Mouse (Mus musculus): ENCODE measurements around the gene Il23r.

Il23r gene

GRCm38 (mm10) chr6:67421761-67422160 lies 69.9 kb downstream of the Il23r start:
- no peak for DNase-seq

- DNase-seq: no peak
Observed at GRCm38 (mm10) chr6:67416557-67416956, 75.1 kb downstream of the Il23r start.

- DNase-seq: no peak
Observed at GRCm38 (mm10) chr6:67415276-67415675, 76.4 kb downstream of the Il23r start.

GRCm38 (mm10) chr6:67413378-67413777 lies 78.3 kb downstream of the Il23r start:
- no peak for DNase-seq

GRCm38 (mm10) chr6:67405281-67405682 lies 86.4 kb downstream of the Il23r start:
- DNase-seq: no peak

GRCm38 (mm10) chr6:67399551-67399950 lies 92.1 kb downstream of the Il23r start:
- no peak for DNase-seq

GRCm38 (mm10) chr6:67375982-67376391 lies 115.7 kb downstream of the Il23r start, which contains the start of gene Il12rb2:
Gene Il12rb2 (minus strand): TSS chr6:67376188.
- no peak for DNase-seq

Data from cerebellum, adult 9-11 months (tissue).